Mouse (Mus musculus) kidney, adult 2 months (tissue): Measurements from ENCODE around the gene Brca1. TPM values are rescaled to one million over a fixed set of nuclear protein-coding genes. Genes with fewer than 3 reads are reported as not detected.

ENCODE experiments used
- DNase-seq: peaks from one replicate; pipeline ENCODE4 v3.0.0; 2021
- H3K27ac ChIP-seq: fragments of 200-500 bp; 2 replicates; pipeline ENCODE4 v1.5.1; 2012; ENCODE audit warnings: low read depth, low read length, control low read depth, inconsistent platforms; ENCODE audit not compliant: insufficient read depth
- H3K27me3 ChIP-seq: fragments of 200-500 bp; replicated peaks from 2 replicates; pipeline ENCODE4 v1.6.1; 2012; ENCODE audit warnings: mild to moderate bottlenecking, moderate library complexity, low read length, inconsistent platforms; ENCODE audit not compliant: control insufficient read depth, insufficient read depth
- H3K36me3 ChIP-seq: fragments of 200-500 bp; 2 replicates; pipeline ENCODE4 v1.6.1; 2012; ENCODE audit warnings: mild to moderate bottlenecking, moderate library complexity, low read length, inconsistent platforms; ENCODE audit not compliant: control insufficient read depth, insufficient read depth
- H3K4me1 ChIP-seq: fragments of 200-500 bp; 2 replicates; pipeline ENCODE4 v1.6.1; 2011; ENCODE audit warnings: low read length; ENCODE audit not compliant: control insufficient read depth, insufficient read depth
- H3K4me3 ChIP-seq: fragments of 200-500 bp; 2 replicates; pipeline ENCODE4 v1.5.1; 2011; ENCODE audit warnings: mild to moderate bottlenecking, low read depth, low read length, control low read depth; ENCODE audit not compliant: insufficient read depth
- CTCF ChIP-seq: fragments of 200-500 bp; conservative IDR thresholded peaks from 2 replicates; pipeline ENCODE4 v1.5.1; 2011; ENCODE audit warnings: low read depth, mild to moderate bottlenecking, control low read depth, low read length, moderate library complexity, mixed read lengths; ENCODE audit not compliant: insufficient read depth, insufficient read length
- POLR2A ChIP-seq: fragments of 200-500 bp; IDR thresholded peaks from one replicate; pipeline ENCODE4 v1.6.1; 2011; ENCODE audit warnings: low read depth, low read length, control low read depth
- WGBS: fragments of 180-500 bp; shearing (Covaris S2); methylation state at CpG from one replicate; pipeline ENCODE4 v1.1.7; 2018; 5-methylcytosine and 5-hydroxymethylcytosine counted together
- polyA plus RNA-seq: library from polyadenylated mRNA; depleted of rRNA; stranded (reverse); fragments of >200 nt; gene quantifications from 2 replicates; pipeline ENCODE4 v1.2.3, GENCODE M21; 2012

The Brca1 gene
- polyA plus RNA-seq, 1 experiment, result 0.16 TPM

GRCm38 (mm10) chr11:101556541-101556940 is 4.8 kb upstream of the Brca1 start:
- H3K4me3 ChIP-seq, result no peak overlapping the region
- no peaks in the 10 kb centered on the region; the same call in 1 of the 2 replicates for H3K4me1 ChIP-seq
- 44% methylated on average over 7 of the region's 7 CpGs for WGBS
- TF ChIP-seq CTCF, result no peak
- TF ChIP-seq POLR2A, result no peak
- H3K27ac ChIP-seq, result no peak overlapping the region
- no peaks in the 10 kb centered on the region for H3K27me3 ChIP-seq
- H3K36me3 ChIP-seq, result peaks cover 4% of the 10 kb centered on the region
- DNase-seq, result peak; percentile 92

- peak; percentile 38 for DNase-seq
Measured at GRCm38 (mm10) chr11:101553354-101553930, 1.7 kb upstream of the Brca1 start.

GRCm38 (mm10) chr11:101552476-101553300 is 933 bp upstream of the Brca1 start:
- WGBS, result under 1% methylated on average over 37 of the region's 37 CpGs
- no peaks in the 10 kb centered on the region; the same call in 1 of the 2 replicates for H3K36me3 ChIP-seq
- no peak for TF ChIP-seq CTCF
- TF ChIP-seq POLR2A, result peak; percentile 85
- H3K27ac ChIP-seq, result peak overlapping the region; percentile 100
- H3K27me3 ChIP-seq, result no peaks in the 10 kb centered on the region
- peak overlapping the region; percentile 92 for H3K4me3 ChIP-seq
- no peaks in the 10 kb centered on the region; the same call in 1 of the 2 replicates for H3K4me1 ChIP-seq
- DNase-seq, result peak; percentile 100

More at GRCm38 (mm10) chr11:101553354-101553930, 1.7 kb upstream of the Brca1 start:
- Histone ChIP-seq H3K27ac (peak overlapping the region; percentile 89), H3K4me1 (no peaks in the 10 kb centered on the region; the same call in 1 of the 2 replicates), H3K4me3 (peak overlapping the region; percentile 92), H3K36me3 (no peaks in the 10 kb centered on the region; the same call in 1 of the 2 replicates), H3K27me3 (no peaks in the 10 kb centered on the region)
- TF ChIP-seq CTCF, result no peak
- TF ChIP-seq POLR2A, result no peak
- 2% methylated on average over 8 of the region's 8 CpGs for WGBS

GRCm38 (mm10) chr11:101548526-101548925 is 3.2 kb downstream of the Brca1 start:
- Histone ChIP-seq H3K27ac (no peak overlapping the region), H3K27me3 (no peaks in the 10 kb centered on the region), H3K4me3 (no peak overlapping the region), H3K36me3 (no peaks in the 10 kb centered on the region), H3K4me1 (no peaks in the 10 kb centered on the region; the same call in 1 of the 2 replicates)
- DNase-seq, result no peak
- no peak for TF ChIP-seq CTCF
- no peak for TF ChIP-seq POLR2A

GRCm38 (mm10) chr11:101544132-101544531 is 7.6 kb downstream of the Brca1 start:
- no peaks in the 10 kb centered on the region for H3K27me3 ChIP-seq
- no peak overlapping the region for H3K27ac ChIP-seq
- no peaks in the 10 kb centered on the region for H3K36me3 ChIP-seq
- no peak overlapping the region for H3K4me3 ChIP-seq
- DNase-seq, result peak; percentile 31
- TF ChIP-seq CTCF, result no peak
- TF ChIP-seq POLR2A, result no peak
- 46% methylated on average over 1 of the region's 1 CpGs for WGBS
- H3K4me1 ChIP-seq, result no peaks in the 10 kb centered on the region

GRCm38 (mm10) chr11:101543533-101543932 is 8.2 kb downstream of the Brca1 start:
- H3K27me3 ChIP-seq, result no peaks in the 10 kb centered on the region
- no peak for TF ChIP-seq POLR2A
- TF ChIP-seq CTCF, result no peak
- H3K36me3 ChIP-seq, result no peaks in the 10 kb centered on the region
- no peaks in the 10 kb centered on the region for H3K4me1 ChIP-seq
- H3K4me3 ChIP-seq, result no peak overlapping the region
- DNase-seq, result no peak
- WGBS, result 83% methylated on average over 9 of the region's 9 CpGs
- H3K27ac ChIP-seq, result no peak overlapping the region

- no peak for DNase-seq
- H3K36me3 ChIP-seq, result no peaks in the 10 kb centered on the region
- no peak overlapping the region for H3K27ac ChIP-seq
- TF ChIP-seq CTCF (no peak), POLR2A (no peak)
- H3K4me3 ChIP-seq, result no peak overlapping the region
- 83% methylated on average over 4 of the region's 4 CpGs for WGBS
- peaks cover 4% of the 10 kb centered on the region; the same call in 1 of the 2 replicates for H3K4me1 ChIP-seq
- no peaks in the 10 kb centered on the region for H3K27me3 ChIP-seq
Measured at GRCm38 (mm10) chr11:101526686-101527085, 25.1 kb downstream of the Brca1 start.
